Mouse (Mus musculus) testis, adult 2 months (tissue): Measurements from ENCODE around the gene Ablim1.

Source experiments
- CTCF ChIP-seq: fragments of 200-500 bp; IDR thresholded peaks from 2 replicates; pipeline ENCODE4 v1.5.1; 2012; ENCODE audit warnings: low read depth, mild to moderate bottlenecking, inconsistent platforms, low read length, moderate library complexity; ENCODE audit not compliant: control insufficient read depth, insufficient read depth, insufficient replicate concordance
- POLR2A ChIP-seq: fragments of 200-500 bp; IDR thresholded peaks from 2 replicates; pipeline ENCODE4 v1.6.1; 2012; ENCODE audit warnings: low read depth, mild to moderate bottlenecking, inconsistent platforms, low read length, moderate library complexity; ENCODE audit not compliant: control insufficient read depth

DNA sequence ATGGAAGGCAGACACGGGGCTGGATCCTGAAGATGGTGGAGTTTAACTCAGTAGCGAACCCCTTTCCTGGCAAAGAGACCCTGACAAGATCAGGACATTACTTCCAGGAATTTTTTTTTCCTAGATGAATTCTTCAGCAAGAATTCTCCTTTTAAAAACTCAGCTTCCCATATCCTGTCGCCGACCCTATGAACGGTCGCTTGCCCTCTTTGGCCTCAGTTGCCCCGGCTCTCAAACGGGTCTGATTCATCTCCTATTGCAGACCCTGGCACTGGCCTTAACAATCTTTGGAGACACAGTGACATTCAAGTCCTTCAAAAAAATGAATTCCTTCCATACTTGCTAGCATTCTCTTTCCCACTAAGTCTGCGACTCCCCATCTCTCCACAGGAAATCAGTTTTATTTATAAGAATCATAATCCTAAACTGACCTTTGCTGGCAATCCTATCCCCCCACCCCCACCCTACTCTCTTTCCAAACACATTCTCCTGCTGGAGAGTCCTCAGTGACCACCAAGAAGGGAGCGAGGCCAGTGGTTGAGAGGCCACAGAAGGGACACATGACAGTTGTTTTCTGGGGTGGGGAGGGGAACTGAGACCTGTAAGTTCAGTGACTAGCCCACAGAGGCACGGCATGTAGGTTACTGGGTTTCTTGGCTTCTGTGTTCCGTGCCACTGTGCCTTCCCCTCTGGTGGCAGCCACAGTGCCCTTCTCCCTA is 311.8 kb downstream of the Ablim1 start:
- TF ChIP-seq CTCF (no peak), POLR2A (no peak)
